Mouse (Mus musculus) C2C12 (cell line): Measurements from ENCODE around the gene Gm45716.

Experiments
- CEBPB ChIP-seq: IDR thresholded peaks from one replicate; pipeline ENCODE4 v1.6.1; 2011; ENCODE audit warnings: low read depth, mild to moderate bottlenecking, control low read depth, moderate library complexity
- CTCF ChIP-seq: IDR thresholded peaks from one replicate; pipeline ENCODE4 v1.5.1; 2011; ENCODE audit not compliant: control insufficient read depth, insufficient read depth, insufficient read length
- MAX ChIP-seq: IDR thresholded peaks from one replicate; pipeline ENCODE4 v1.6.1; 2011; ENCODE audit warnings: mild to moderate bottlenecking, control low read depth
- MYOD1 ChIP-seq: IDR thresholded peaks from one replicate; pipeline ENCODE4 v1.6.1; 2011; ENCODE audit warnings: low read depth; ENCODE audit not compliant: control insufficient read depth, insufficient read length
- MYOG ChIP-seq: IDR thresholded peaks from one replicate; pipeline ENCODE4 v1.6.1; 2011; ENCODE audit not compliant: control insufficient read depth, insufficient read length; ENCODE audit errors: extremely low read depth
- USF1 ChIP-seq: IDR thresholded peaks from one replicate; pipeline ENCODE4 v1.6.1; 2011; ENCODE audit warnings: low read depth, mild to moderate bottlenecking, control low read depth, moderate library complexity

DNA sequence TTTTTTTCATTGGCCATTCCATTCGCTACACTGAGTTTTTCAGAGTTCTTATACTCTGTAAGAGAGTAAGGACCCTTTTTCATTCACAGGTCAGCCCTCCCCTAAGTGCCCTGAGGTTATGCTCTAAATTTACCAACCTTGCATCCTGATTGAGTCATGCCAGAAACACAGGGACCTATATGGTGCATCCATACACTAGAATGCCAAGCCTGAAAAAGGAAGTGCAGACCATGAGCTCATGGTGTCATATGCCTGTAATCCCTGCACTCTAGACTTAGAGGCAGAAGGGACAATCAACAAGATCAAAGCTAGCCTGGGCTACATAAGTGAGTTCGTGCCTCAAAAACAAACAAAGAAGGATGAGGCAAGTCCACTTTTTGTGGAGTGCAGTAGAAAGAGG lies 13.3 kb downstream of the Gm45716 start:
- TF ChIP-seq CTCF: no peak
- TF ChIP-seq USF1: no peak
- no peak for TF ChIP-seq CEBPB
- TF ChIP-seq MYOG: no peak
- TF ChIP-seq MYOD1: no peak
- TF ChIP-seq MAX: no peak
